Mouse (Mus musculus) CD4-positive, CD25-positive, alpha-beta regulatory T cell, adult 4 months (primary cell): Measurements from ENCODE around the gene Prkn. TPM values are rescaled to one million over a fixed set of nuclear protein-coding genes. Genes with fewer than 3 reads are reported as not detected.
"Not testable (repeated sequence)": the region's sequence is repeated elsewhere in the genome, so short reads cannot be mapped to it uniquely, and the experiment has no call there.

ENCODE experiments used
- ATAC-seq: one replicate; pipeline ENCODE4 v1.8.0; 2017
- polyA plus RNA-seq, 2 experiments: library from polyadenylated mRNA; unstranded; fragments of 100-300 nt; shearing (Covaris generic); gene quantifications; one replicate each; pipeline ENCODE4 v1.2.1; 2017

Gene Prkn
- polyA plus RNA-seq, 2 experiments from 2014 or later = 0.32 TPM; not detected in 1

- ATAC-seq = no peak
Observed at GRCm38 (mm10) chr17:11926865-11927386, 1086.7 kb downstream of the Prkn start.

GRCm38 (mm10) chr17:11931641-11932040 lies 1091.5 kb downstream of the Prkn start:
- no peak for ATAC-seq

GRCm38 (mm10) chr17:11933737-11934136 lies 1093.6 kb downstream of the Prkn start:
- ATAC-seq = no peak

GRCm38 (mm10) chr17:11947436-11947835 lies 1107.3 kb downstream of the Prkn start:
- ATAC-seq = no peak

GRCm38 (mm10) chr17:11949551-11950197 lies 1109.5 kb downstream of the Prkn start:
- ATAC-seq = no peak

- no peak for ATAC-seq
Observed at GRCm38 (mm10) chr17:11950198-11950594, 1110.0 kb downstream of the Prkn start.

GRCm38 (mm10) chr17:11955317-11955716 lies 1115.1 kb downstream of the Prkn start:
- no peak for ATAC-seq

GRCm38 (mm10) chr17:11960492-11960891 lies 1120.3 kb downstream of the Prkn start:
- ATAC-seq = no peak

GRCm38 (mm10) chr17:11962808-11963207 lies 1122.6 kb downstream of the Prkn start:
- ATAC-seq = no peak

GRCm38 (mm10) chr17:11970160-11970559 lies 1130.0 kb downstream of the Prkn start:
- no peak for ATAC-seq

- ATAC-seq = no peak
Observed at GRCm38 (mm10) chr17:11972550-11972949, 1132.4 kb downstream of the Prkn start.

- ATAC-seq = no peak
Observed at GRCm38 (mm10) chr17:11972969-11973787, 1133.0 kb downstream of the Prkn start.

GRCm38 (mm10) chr17:11975062-11975607 lies 1135.0 kb downstream of the Prkn start:
- ATAC-seq = no peak

GRCm38 (mm10) chr17:11978260-11978821 lies 1138.2 kb downstream of the Prkn start:
- no peak for ATAC-seq

- no peak for ATAC-seq
Observed at GRCm38 (mm10) chr17:11981666-11982065, 1141.5 kb downstream of the Prkn start.

GRCm38 (mm10) chr17:11988110-11988837 lies 1148.1 kb downstream of the Prkn start:
- ATAC-seq = no peak

GRCm38 (mm10) chr17:11989296-11989695 lies 1149.1 kb downstream of the Prkn start:
- no peak for ATAC-seq

- no peak for ATAC-seq
Observed at GRCm38 (mm10) chr17:11990386-11991087, 1150.4 kb downstream of the Prkn start.

GRCm38 (mm10) chr17:11993249-11993648 lies 1153.1 kb downstream of the Prkn start:
- no peak for ATAC-seq

- no peak for ATAC-seq
Observed at GRCm38 (mm10) chr17:11994252-11994651, 1154.1 kb downstream of the Prkn start.

- ATAC-seq = not testable (repeated sequence)
Observed at GRCm38 (mm10) chr17:11994754-11995153, 1154.6 kb downstream of the Prkn start.

GRCm38 (mm10) chr17:11995522-11995921 lies 1155.3 kb downstream of the Prkn start:
- ATAC-seq = no peak
